Mouse (Mus musculus): ENCODE results near the gene Irx4. TPM values are rescaled to one million over a fixed set of nuclear protein-coding genes. Genes with fewer than 3 reads are reported as not detected.
A peak's percentile ranks its signal among the peaks of the same experiment; 100 is the strongest.

The Irx4 gene
- polyA plus RNA-seq, 1 experiment, result not detected

- Histone ChIP-seq H3K4me3 (ENCODE audit: insufficient read depth, low read length) (no peak overlapping the region), H3K4me1 (ENCODE audit: control insufficient read depth, insufficient read depth, low read length) (no peaks in the 10 kb centered on the region), H3K27ac (ENCODE audit: insufficient read depth, low read length) (no peak overlapping the region)
- TF ChIP-seq CTCF (IDR thresholded peaks at IDR 0.05; ENCODE audit: borderline replicate concordance, insufficient read depth, low read length) (no peak), POLR2A (IDR thresholded peaks at IDR 0.05; ENCODE audit: low read depth, low read length) (no peak)
These were observed 23.3 kb downstream of the Irx4 start for GRCm38 (mm10) chr13:73283534-73283933.

- Histone ChIP-seq H3K4me3 (ENCODE audit: insufficient read depth, low read length) (no peak overlapping the region), H3K27ac (ENCODE audit: insufficient read depth, low read length) (no peak overlapping the region), H3K4me1 (ENCODE audit: control insufficient read depth, insufficient read depth, low read length) (no peaks in the 10 kb centered on the region)
- TF ChIP-seq POLR2A (IDR thresholded peaks at IDR 0.05; ENCODE audit: low read depth, low read length) (no peak), CTCF (IDR thresholded peaks at IDR 0.05; ENCODE audit: borderline replicate concordance, insufficient read depth, low read length) (no peak)
These were observed 29.9 kb downstream of the Irx4 start for GRCm38 (mm10) chr13:73290206-73290605.

- Histone ChIP-seq H3K27ac (ENCODE audit: insufficient read depth, low read length) (no peak overlapping the region), H3K4me1 (ENCODE audit: control insufficient read depth, insufficient read depth, low read length) (no peaks in the 10 kb centered on the region), H3K4me3 (ENCODE audit: insufficient read depth, low read length) (no peak overlapping the region)
- TF ChIP-seq POLR2A (IDR thresholded peaks at IDR 0.05; ENCODE audit: low read depth, low read length), result no peak
- no peak for TF ChIP-seq CTCF (IDR thresholded peaks at IDR 0.05; ENCODE audit: borderline replicate concordance, insufficient read depth, low read length)
These were observed 30.8 kb downstream of the Irx4 start for GRCm38 (mm10) chr13:73291102-73291501.

GRCm38 (mm10) chr13:73298717-73299116 lies 38.4 kb downstream of the Irx4 start:
- Histone ChIP-seq H3K4me3 (ENCODE audit: insufficient read depth, low read length) (no peak overlapping the region), H3K27ac (ENCODE audit: insufficient read depth, low read length) (no peak overlapping the region), H3K4me1 (ENCODE audit: control insufficient read depth, insufficient read depth, low read length) (no peaks in the 10 kb centered on the region)
- TF ChIP-seq CTCF (IDR thresholded peaks at IDR 0.05; ENCODE audit: borderline replicate concordance, insufficient read depth, low read length), result no peak
- no peak for TF ChIP-seq POLR2A (IDR thresholded peaks at IDR 0.05; ENCODE audit: low read depth, low read length)

GRCm38 (mm10) chr13:73299322-73299721 lies 39.0 kb downstream of the Irx4 start:
- Histone ChIP-seq H3K4me3 (ENCODE audit: insufficient read depth, low read length) (no peak overlapping the region), H3K4me1 (ENCODE audit: control insufficient read depth, insufficient read depth, low read length) (no peaks in the 10 kb centered on the region), H3K27ac (ENCODE audit: insufficient read depth, low read length) (no peak overlapping the region)
- TF ChIP-seq POLR2A (IDR thresholded peaks at IDR 0.05; ENCODE audit: low read depth, low read length), result no peak
- no peak for TF ChIP-seq CTCF (IDR thresholded peaks at IDR 0.05; ENCODE audit: borderline replicate concordance, insufficient read depth, low read length)

- H3K27ac ChIP-seq (ENCODE audit: insufficient read depth, low read length), result no peak overlapping the region
- H3K4me3 ChIP-seq (ENCODE audit: insufficient read depth, low read length), result no peak overlapping the region
- H3K4me1 ChIP-seq (ENCODE audit: control insufficient read depth, insufficient read depth, low read length), result no peaks in the 10 kb centered on the region
- TF ChIP-seq CTCF (IDR thresholded peaks at IDR 0.05; ENCODE audit: borderline replicate concordance, insufficient read depth, low read length), result no peak
- no peak for TF ChIP-seq POLR2A (IDR thresholded peaks at IDR 0.05; ENCODE audit: low read depth, low read length)
These were observed 44.5 kb downstream of the Irx4 start for GRCm38 (mm10) chr13:73304729-73305128.

GRCm38 (mm10) chr13:73305398-73306084 lies 45.3 kb downstream of the Irx4 start:
- Histone ChIP-seq H3K27ac (ENCODE audit: insufficient read depth, low read length) (no peak overlapping the region), H3K4me1 (ENCODE audit: control insufficient read depth, insufficient read depth, low read length) (no peaks in the 10 kb centered on the region), H3K4me3 (ENCODE audit: insufficient read depth, low read length) (no peak overlapping the region)
- TF ChIP-seq CTCF (IDR thresholded peaks at IDR 0.05; ENCODE audit: borderline replicate concordance, insufficient read depth, low read length) (no peak), POLR2A (IDR thresholded peaks at IDR 0.05; ENCODE audit: low read depth, low read length) (no peak)

- Histone ChIP-seq H3K27ac (ENCODE audit: insufficient read depth, low read length) (no peak overlapping the region), H3K4me3 (ENCODE audit: insufficient read depth, low read length) (no peak overlapping the region), H3K4me1 (ENCODE audit: control insufficient read depth, insufficient read depth, low read length) (no peaks in the 10 kb centered on the region)
- TF ChIP-seq POLR2A (IDR thresholded peaks at IDR 0.05; ENCODE audit: low read depth, low read length) (no peak), CTCF (IDR thresholded peaks at IDR 0.05; ENCODE audit: borderline replicate concordance, insufficient read depth, low read length) (no peak)
These were observed 45.8 kb downstream of the Irx4 start for GRCm38 (mm10) chr13:73306085-73306410.

- Histone ChIP-seq H3K4me1 (ENCODE audit: control insufficient read depth, insufficient read depth, low read length) (no peaks in the 10 kb centered on the region), H3K27ac (ENCODE audit: insufficient read depth, low read length) (no peak overlapping the region), H3K4me3 (ENCODE audit: insufficient read depth, low read length) (no peak overlapping the region)
- TF ChIP-seq CTCF (IDR thresholded peaks at IDR 0.05; ENCODE audit: borderline replicate concordance, insufficient read depth, low read length) (no peak), POLR2A (IDR thresholded peaks at IDR 0.05; ENCODE audit: low read depth, low read length) (no peak)
These were observed 46.2 kb downstream of the Irx4 start for GRCm38 (mm10) chr13:73306430-73306829.

- TF ChIP-seq CTCF (IDR thresholded peaks at IDR 0.05; ENCODE audit: borderline replicate concordance, insufficient read depth, low read length), result peak; percentile 78
- no peak for TF ChIP-seq POLR2A (IDR thresholded peaks at IDR 0.05; ENCODE audit: low read depth, low read length)
- H3K4me3 ChIP-seq (ENCODE audit: insufficient read depth, low read length), result no peak overlapping the region
- H3K27ac ChIP-seq (ENCODE audit: insufficient read depth, low read length), result no peak overlapping the region
These were observed 50.1 kb downstream of the Irx4 start for GRCm38 (mm10) chr13:73310183-73310929.

More at GRCm38 (mm10) chr13:73310183-73310929, 50.1 kb downstream of the Irx4 start:
- no peaks in the 10 kb centered on the region for H3K4me1 ChIP-seq (ENCODE audit: control insufficient read depth, insufficient read depth, low read length)

Other genes with a start within 250 kb of the Irx4 start
- 35.8 and 39.2 TPM in 2 replicates for gene Mrpl36, start 68.0 kb downstream of the Irx4 start, polyA plus RNA-seq (2011; ENCODE audit: insufficient read length, low read depth, missing spikeins)
- 102 and 111 TPM in 2 replicates for gene Ndufs6, start 68.1 kb downstream of the Irx4 start, polyA plus RNA-seq (2011; ENCODE audit: insufficient read length, low read depth, missing spikeins)
- 20.1 and 21.5 TPM in 2 replicates for gene Lpcat1, start 206.7 kb downstream of the Irx4 start, polyA plus RNA-seq (2011; ENCODE audit: insufficient read length, low read depth, missing spikeins)